Mouse (Mus musculus) embryonic facial prominence, embryonic 14.5 days (tissue): ENCODE results near the gene En1. TPM values are rescaled to one million over a fixed set of nuclear protein-coding genes. Genes with fewer than 3 reads are reported as not detected.
A peak's percentile ranks its signal among the peaks of the same experiment; 100 is the strongest.

Experiments used
- ATAC-seq: fragments of 200-750 bp; cut with Nextera tagmentation; 2 replicates; pipeline ENCODE4 v1.8.0; 2017; ENCODE audit warnings: low read depth, moderate number of reproducible peaks, moderate TSS enrichment
- DNase-seq: peaks from one replicate; pipeline ENCODE4 v3.0.0-alpha.2; 2015; ENCODE audit warnings: low spot score
- H3K27ac ChIP-seq: fragments of 300-500 bp; sonication (generic); replicated peaks from 2 replicates; pipeline ENCODE4 v1.5.1; 2014; ENCODE audit warnings: low read depth, mild to moderate bottlenecking, low read length, moderate library complexity
- H3K27me3 ChIP-seq: fragments of 300-500 bp; sonication (generic); replicated peaks from 2 replicates; pipeline ENCODE4 v1.6.1; 2014; ENCODE audit warnings: low read length; ENCODE audit not compliant: control insufficient read depth, insufficient read depth
- H3K36me3 ChIP-seq: fragments of 300-500 bp; sonication (generic); 2 replicates; pipeline ENCODE4 v1.6.1; 2014; ENCODE audit warnings: low read length, mixed read lengths; ENCODE audit not compliant: control insufficient read depth, insufficient read depth
- H3K4me1 ChIP-seq: fragments of 300-500 bp; sonication (generic); 2 replicates; pipeline ENCODE4 v1.6.1; 2014; ENCODE audit warnings: antibody characterized with exemption, low read length; ENCODE audit not compliant: control insufficient read depth, insufficient read depth
- H3K4me2 ChIP-seq: fragments of 300-500 bp; sonication (generic); 2 replicates; pipeline ENCODE4 v1.6.1; 2014; ENCODE audit warnings: low read depth, mild to moderate bottlenecking, low read length, moderate library complexity, mixed read lengths
- H3K4me3 ChIP-seq: fragments of 300-500 bp; sonication (generic); 2 replicates; pipeline ENCODE4 v1.5.1; 2014; ENCODE audit warnings: low read depth, mild to moderate bottlenecking, low read length
- H3K9ac ChIP-seq: fragments of 300-500 bp; sonication (generic); 2 replicates; pipeline ENCODE4 v1.6.1; 2014; ENCODE audit warnings: low read depth, mild to moderate bottlenecking, low read length, moderate library complexity, mixed read lengths
- H3K9me3 ChIP-seq: fragments of 300-500 bp; sonication (generic); 2 replicates; pipeline ENCODE4 v1.6.1; 2016; ENCODE audit warnings: low read length; ENCODE audit not compliant: control insufficient read depth
- WGBS: fragments of 180-500 bp; shearing (Covaris S2); extraction: QIAGEN DNeasy Blood & Tissue Kit; methylation state at CpG from one replicate; pipeline ENCODE4 v1.1.7; 2014; 5-methylcytosine and 5-hydroxymethylcytosine counted together
- polyA plus RNA-seq: library from polyadenylated mRNA; unstranded; fragments of >200 nt; fragmentation: Nextera tagmentation; extraction: Ambion mirVana; gene quantifications from 2 replicates; pipeline ENCODE4 v1.2.1, GENCODE M21; 2014

Gene En1
- polyA plus RNA-seq, 1 experiment from 2014 or later, result 2.0 TPM

DNA sequence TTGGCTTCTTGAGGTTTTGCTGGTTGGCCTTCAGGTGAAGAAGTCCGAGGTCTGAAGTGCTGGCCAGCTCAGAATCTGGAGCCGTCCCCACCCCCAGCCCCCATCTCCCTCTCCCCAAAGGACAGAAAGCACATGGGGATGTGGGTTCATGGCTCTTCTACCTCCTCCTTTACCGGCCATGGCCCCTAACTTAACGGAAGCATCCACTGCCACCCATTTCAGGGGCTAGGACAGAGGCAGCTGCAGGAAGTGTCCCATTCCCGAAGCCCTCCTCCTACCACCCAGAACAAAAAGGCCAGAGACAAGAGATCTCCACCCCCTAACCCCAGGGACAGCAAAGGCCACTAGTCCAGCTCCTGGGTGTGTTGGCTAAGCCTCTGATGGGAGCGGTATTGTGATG lies 7.4 kb downstream of the En1 start:
- no peak overlapping the region for H3K4me3 ChIP-seq
- DNase-seq, result no peak
- 8% methylated on average over 6 of the region's 6 CpGs for WGBS

DNA sequence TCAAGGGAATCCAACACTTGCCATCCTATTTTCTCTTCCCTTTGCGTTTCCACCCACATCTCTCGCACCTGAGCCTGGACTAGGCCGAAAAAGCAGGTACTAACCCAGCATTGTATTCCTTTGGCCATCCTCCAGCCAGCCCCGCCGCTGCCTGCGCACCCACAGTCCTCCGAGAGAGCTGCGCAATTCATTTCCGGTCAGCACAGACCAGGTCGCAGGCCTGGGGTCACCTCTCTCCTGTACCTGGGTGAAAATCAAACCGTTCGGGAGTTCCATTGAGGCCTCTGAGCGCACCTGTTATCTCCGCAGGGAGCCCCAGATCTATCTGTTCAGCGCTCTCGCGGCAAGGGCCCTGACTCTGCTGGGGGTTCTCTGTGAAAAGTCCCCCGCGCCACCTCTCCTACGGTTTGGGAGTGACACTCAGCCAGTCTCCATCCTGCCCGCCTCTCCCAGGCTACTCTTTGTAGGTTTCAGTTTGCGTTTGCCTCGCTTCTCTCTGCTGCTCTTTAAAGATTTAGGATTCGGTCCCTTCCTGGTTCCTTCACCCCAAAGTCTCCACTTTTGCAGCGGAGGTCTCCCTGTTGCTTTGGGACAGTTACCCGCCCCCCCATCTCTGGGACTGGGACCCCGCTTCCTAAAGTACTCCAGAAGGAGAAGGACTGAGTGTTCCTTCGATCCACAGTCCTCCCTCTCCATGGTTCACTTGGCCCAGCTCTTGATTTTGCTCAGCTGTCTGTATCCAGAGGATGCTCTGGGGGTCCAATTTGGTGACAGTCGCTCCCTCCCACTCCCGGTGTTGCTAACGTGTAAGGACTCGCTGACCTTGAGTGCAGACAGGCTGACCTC lies 11.5 kb downstream of the En1 start:
- Histone ChIP-seq H3K36me3 (no peaks in the 10 kb centered on the region), H3K9ac (no peak overlapping the region), H3K4me3 (no peak overlapping the region; the same call in 1 of the 2 replicates), H3K4me2 (no peak overlapping the region; the same call in 1 of the 2 replicates), H3K27ac (no peak overlapping the region), H3K4me1 (no peaks in the 10 kb centered on the region), H3K27me3 (peaks cover 100% of the 10 kb centered on the region), H3K9me3 (no peaks in the 10 kb centered on the region)
- WGBS, result 5% methylated on average over 31 of the region's 32 CpGs
- DNase-seq (no peak), ATAC-seq (no peak)

More for the DNA sequence above, 7.4 kb downstream of the En1 start:
- H3K27ac ChIP-seq, result no peak overlapping the region
- H3K27me3 ChIP-seq, result peaks cover 97% of the 10 kb centered on the region
- no peak overlapping the region for H3K9ac ChIP-seq
- no peaks in the 10 kb centered on the region for H3K4me1 ChIP-seq
- no peaks in the 10 kb centered on the region for H3K36me3 ChIP-seq
- H3K4me2 ChIP-seq, result no peak overlapping the region
- ATAC-seq, result no peak
- no peaks in the 10 kb centered on the region for H3K9me3 ChIP-seq

DNA sequence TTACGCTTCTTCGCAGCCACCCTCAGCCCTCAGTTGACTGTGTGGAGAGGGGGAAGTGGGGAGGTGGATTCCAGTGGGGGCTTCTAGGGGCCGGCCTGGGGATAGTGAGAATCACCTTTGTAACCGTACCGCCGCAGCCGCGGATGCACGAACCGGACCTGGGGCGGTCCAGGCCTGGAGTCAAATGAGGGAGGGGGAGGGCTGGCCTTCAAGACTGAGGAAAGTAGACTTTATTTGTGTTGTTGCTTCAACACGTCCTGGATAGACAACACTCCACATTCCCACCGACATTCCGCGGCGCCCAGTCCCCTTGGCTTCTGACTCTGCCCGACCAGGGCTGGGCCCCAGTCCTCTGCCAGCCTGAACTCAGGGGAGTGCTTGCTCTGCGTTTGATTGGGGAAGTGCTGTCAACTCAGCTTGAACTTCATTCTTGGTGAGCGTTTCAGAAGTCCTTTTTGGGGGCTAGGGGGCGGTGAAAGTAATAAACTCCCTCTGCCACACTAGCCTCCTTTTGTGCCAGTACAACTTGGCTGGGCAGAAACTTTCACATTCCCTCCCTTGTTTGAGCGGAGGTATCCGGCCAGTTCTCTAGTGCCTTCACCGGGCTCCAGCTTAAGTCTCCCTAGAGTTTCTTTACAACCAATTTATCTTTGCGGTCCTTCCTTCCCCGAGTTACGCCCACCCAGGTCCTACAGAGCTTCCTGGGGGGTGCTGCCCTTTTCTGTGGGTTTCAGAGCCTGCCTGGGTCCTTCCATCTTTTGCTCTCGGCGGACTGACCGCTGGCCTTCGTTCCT lies 12.3 kb downstream of the En1 start:
- peaks cover 98% of the 10 kb centered on the region for H3K27me3 ChIP-seq
- 7% methylated on average over 26 of the region's 30 CpGs for WGBS
- ATAC-seq (no peak), DNase-seq (no peak)
- H3K9me3 ChIP-seq, result no peaks in the 10 kb centered on the region
- H3K4me3 ChIP-seq, result peak overlapping the region; percentile 1; the same call in 1 of the 2 replicates
- H3K36me3 ChIP-seq, result no peaks in the 10 kb centered on the region
- H3K4me1 ChIP-seq, result no peaks in the 10 kb centered on the region
- H3K9ac ChIP-seq, result no peak overlapping the region
- H3K4me2 ChIP-seq, result no peak overlapping the region
- no peak overlapping the region for H3K27ac ChIP-seq

DNA sequence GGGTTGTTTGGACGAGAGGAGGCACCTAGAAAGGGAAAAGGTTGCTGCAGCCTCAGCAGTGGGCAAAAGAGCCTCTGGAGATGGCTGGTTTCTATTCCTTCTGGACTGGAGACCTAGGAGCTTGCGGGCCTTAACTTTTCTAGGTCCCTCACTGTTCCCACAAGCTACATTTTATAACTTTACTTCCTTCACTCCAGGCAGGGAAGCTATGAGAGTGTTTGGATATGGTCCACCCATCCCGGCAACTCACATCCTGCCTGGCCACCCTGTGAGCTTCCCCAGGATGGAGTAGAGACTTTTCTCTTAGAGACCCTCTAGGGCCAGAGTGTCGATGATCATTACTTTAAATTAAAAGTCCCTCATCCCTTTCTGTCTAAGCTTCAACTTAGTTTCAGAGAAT lies 13.3 kb downstream of the En1 start:
- Histone ChIP-seq H3K4me1 (no peaks in the 10 kb centered on the region), H3K4me3 (no peak overlapping the region), H3K36me3 (no peaks in the 10 kb centered on the region), H3K9ac (no peak overlapping the region), H3K4me2 (no peak overlapping the region), H3K27me3 (peaks cover 98% of the 10 kb centered on the region), H3K9me3 (no peaks in the 10 kb centered on the region), H3K27ac (no peak overlapping the region)
- DNase-seq (no peak), ATAC-seq (no peak)
- WGBS, result 7% methylated on average over 4 of the region's 4 CpGs

DNA sequence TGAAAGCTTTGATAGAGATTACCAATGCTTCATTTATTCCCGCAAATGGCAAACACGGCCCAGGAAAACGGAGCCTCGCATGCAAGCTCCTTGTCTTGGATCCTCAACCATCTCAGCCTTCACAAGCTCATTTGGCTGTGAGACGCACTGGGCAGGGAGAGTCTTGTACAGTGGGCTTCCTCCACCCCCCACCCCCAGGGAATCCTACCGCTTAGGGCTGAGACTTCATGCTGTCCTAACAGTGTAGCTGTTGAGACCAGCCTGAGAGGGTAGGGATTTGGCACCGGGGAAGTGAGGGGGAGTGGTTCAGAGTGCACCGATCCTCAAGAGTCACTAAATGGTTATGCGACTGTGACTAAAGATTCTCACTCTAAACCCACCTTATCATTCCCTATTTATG lies 13.7 kb downstream of the En1 start:
- 7% methylated on average over 9 of the region's 9 CpGs for WGBS
- H3K4me3 ChIP-seq, result no peak overlapping the region
- DNase-seq (no peak), ATAC-seq (no peak)
- H3K36me3 ChIP-seq, result no peaks in the 10 kb centered on the region
- H3K27ac ChIP-seq, result no peak overlapping the region
- H3K27me3 ChIP-seq, result peaks cover 96% of the 10 kb centered on the region
- no peaks in the 10 kb centered on the region for H3K9me3 ChIP-seq
- H3K4me2 ChIP-seq, result no peak overlapping the region
- H3K4me1 ChIP-seq, result no peaks in the 10 kb centered on the region
- no peak overlapping the region for H3K9ac ChIP-seq

DNA sequence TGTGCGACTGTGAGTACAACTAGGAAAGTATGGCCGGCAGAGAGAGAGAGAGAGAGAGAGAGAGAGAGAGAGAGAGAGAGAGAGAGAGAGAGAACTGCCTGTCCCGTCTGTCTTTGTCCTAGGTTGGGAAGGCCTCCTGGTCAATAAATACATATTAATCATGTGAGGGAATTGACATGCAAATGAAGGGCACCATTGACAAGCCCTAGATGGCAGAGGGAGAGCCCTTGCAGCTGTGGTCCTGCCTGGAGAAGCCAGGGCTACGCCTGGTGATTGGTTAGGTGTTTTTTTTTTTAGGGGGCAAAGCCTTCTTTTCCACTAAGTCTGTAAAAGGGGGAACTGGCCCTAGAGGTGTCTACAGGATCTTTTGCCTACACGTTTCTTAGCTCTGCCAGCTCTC lies 19.2 kb downstream of the En1 start:
- H3K4me3 ChIP-seq, result no peak overlapping the region
- no peak overlapping the region for H3K27ac ChIP-seq
- no peaks in the 10 kb centered on the region for H3K4me1 ChIP-seq
- ATAC-seq (no peak), DNase-seq (no peak)
- H3K9ac ChIP-seq, result no peak overlapping the region
- 33% methylated on average over 5 of the region's 5 CpGs for WGBS
- H3K36me3 ChIP-seq, result no peaks in the 10 kb centered on the region
- no peak overlapping the region for H3K4me2 ChIP-seq
- no peaks in the 10 kb centered on the region for H3K9me3 ChIP-seq
- H3K27me3 ChIP-seq, result peaks cover 82% of the 10 kb centered on the region

DNA sequence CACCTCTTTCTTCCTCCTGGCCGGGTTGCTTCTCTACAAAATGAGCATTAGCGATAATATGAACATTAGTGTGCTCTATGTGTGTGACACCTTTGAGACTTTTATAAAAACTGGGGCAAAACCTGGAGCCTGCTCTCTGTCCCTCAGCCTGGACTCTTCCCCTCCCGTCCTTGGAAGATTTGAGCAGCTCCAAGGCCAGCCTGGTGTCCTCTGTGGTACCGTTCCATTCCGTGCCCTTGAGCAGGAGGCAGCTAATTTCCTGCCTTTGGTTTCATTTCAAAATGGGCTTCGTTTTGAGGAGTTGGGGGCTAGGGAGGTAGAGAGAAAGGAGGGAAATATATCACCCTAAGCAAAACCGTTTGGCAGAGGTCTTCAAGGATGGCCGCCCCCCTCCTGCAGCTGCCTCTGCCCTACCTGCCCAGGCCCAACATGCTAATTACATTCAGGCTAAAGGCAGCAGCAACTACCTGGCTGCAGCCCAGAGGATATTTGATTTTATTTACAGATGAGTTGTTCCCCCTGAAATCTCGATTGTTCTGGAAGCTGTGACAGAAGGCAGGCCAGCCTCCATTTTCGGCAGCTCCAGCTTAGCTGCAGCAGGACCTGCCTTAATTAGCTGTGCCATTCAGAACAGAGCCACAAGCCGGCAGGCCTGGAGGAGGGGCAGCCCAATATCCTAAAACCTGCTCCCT lies 24.9 kb downstream of the En1 start:
- WGBS, result 52% methylated on average over 11 of the region's 11 CpGs
- no peak for ATAC-seq

DNA sequence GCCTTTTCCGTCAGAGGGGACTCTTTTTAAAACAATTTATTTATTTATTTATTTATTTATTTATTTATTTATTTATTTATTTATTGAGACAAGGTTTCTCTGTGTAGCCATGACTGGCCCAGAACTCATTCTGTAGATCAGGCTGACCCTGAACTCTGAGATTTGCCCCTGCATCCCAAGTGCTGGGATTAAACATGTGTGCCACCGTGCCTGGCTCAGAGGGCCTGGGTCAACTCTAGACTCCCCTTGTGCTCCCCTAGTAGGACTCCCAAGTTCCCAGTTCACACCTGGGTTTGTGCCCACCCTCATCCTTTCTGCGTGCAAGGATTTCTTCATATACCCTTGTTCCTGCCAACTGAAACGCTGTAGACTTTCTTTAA lies 25.4 kb downstream of the En1 start:
- ATAC-seq, result no peak
- Histone ChIP-seq H3K9me3 (no peaks in the 10 kb centered on the region), H3K4me3 (no peak overlapping the region), H3K27ac (no peak overlapping the region), H3K27me3 (peaks cover 29% of the 10 kb centered on the region), H3K36me3 (no peaks in the 10 kb centered on the region), H3K9ac (no peak overlapping the region), H3K4me2 (no peak overlapping the region), H3K4me1 (no peaks in the 10 kb centered on the region)
- WGBS, result 69% methylated on average over 4 of the region's 4 CpGs
- no peak for DNase-seq

More for the DNA sequence above, 24.9 kb downstream of the En1 start:
- Histone ChIP-seq H3K27me3 (peaks cover 34% of the 10 kb centered on the region), H3K4me3 (no peak overlapping the region), H3K9me3 (no peaks in the 10 kb centered on the region), H3K4me2 (no peak overlapping the region), H3K4me1 (no peaks in the 10 kb centered on the region), H3K27ac (no peak overlapping the region), H3K9ac (no peak overlapping the region), H3K36me3 (no peaks in the 10 kb centered on the region)
- no peak for DNase-seq
